Mouse (Mus musculus): ENCODE results near the gene Ing2. TPM values are rescaled to one million over a fixed set of nuclear protein-coding genes. Genes with fewer than 3 reads are reported as not detected.

The Ing2 gene
- total and polyA plus RNA-seq, 2 experiments from 2014 or later: 10.0 to 10.5 TPM

GRCm38 (mm10) chr8:47708106-47708505, 32.8 kb upstream of the Ing2 start:
- WGBS: 77% methylated on average over 5 of the region's 5 CpGs
- ATAC-seq (ENCODE audit: low FRiP score) (no peak), DNase-seq (ENCODE audit: low spot score) (no peak)
- no peaks in the 10 kb centered on the region for H3K27me3 ChIP-seq (ENCODE audit: insufficient read depth, low read length)
- H3K9ac ChIP-seq (replicated peaks; ENCODE audit: low read length, poor library complexity, severe bottlenecking): no peak overlapping the region
- H3K4me3 ChIP-seq (ENCODE audit: low read depth, low read length): no peak overlapping the region
- no peak overlapping the region for H3K4me2 ChIP-seq (ENCODE audit: low read depth, low read length, poor library complexity, severe bottlenecking)
- peaks cover 19% of the 10 kb centered on the region for H3K36me3 ChIP-seq (ENCODE audit: insufficient read depth, low read length)
- no peak for TF ChIP-seq CTCF (IDR thresholded peaks at IDR 0.05)
- H3K4me1 ChIP-seq (ENCODE audit: insufficient read depth, low read length): no peaks in the 10 kb centered on the region
- no peak overlapping the region for H3K27ac ChIP-seq (ENCODE audit: low read depth, low read length)
- H3K9me3 ChIP-seq (ENCODE audit: low read length): no peaks in the 10 kb centered on the region

- H3K27ac ChIP-seq (ENCODE audit: low read depth, low read length): no peak overlapping the region
- no peaks in the 10 kb centered on the region for H3K27me3 ChIP-seq (ENCODE audit: insufficient read depth, low read length)
- H3K9ac ChIP-seq (replicated peaks; ENCODE audit: low read length, poor library complexity, severe bottlenecking): no peak overlapping the region
- WGBS: 96% methylated on average over 8 of the region's 8 CpGs
- TF ChIP-seq CTCF (IDR thresholded peaks at IDR 0.05): no peak
- ATAC-seq (ENCODE audit: low FRiP score) (no peak), DNase-seq (ENCODE audit: low spot score) (no peak)
- H3K4me1 ChIP-seq (ENCODE audit: insufficient read depth, low read length): no peaks in the 10 kb centered on the region
- peaks cover 16% of the 10 kb centered on the region for H3K36me3 ChIP-seq (ENCODE audit: insufficient read depth, low read length)
- H3K9me3 ChIP-seq (ENCODE audit: low read length): no peaks in the 10 kb centered on the region
- no peak overlapping the region for H3K4me3 ChIP-seq (ENCODE audit: low read depth, low read length)
- H3K4me2 ChIP-seq (ENCODE audit: low read depth, low read length, poor library complexity, severe bottlenecking): no peak overlapping the region
Observed at GRCm38 (mm10) chr8:47706746-47707145, 31.4 kb upstream of the Ing2 start.

GRCm38 (mm10) chr8:47702333-47702732, 27.0 kb upstream of the Ing2 start:
- Histone ChIP-seq H3K27me3 (ENCODE audit: insufficient read depth, low read length) (no peaks in the 10 kb centered on the region), H3K9ac (replicated peaks; ENCODE audit: low read length, poor library complexity, severe bottlenecking) (no peak overlapping the region), H3K36me3 (ENCODE audit: insufficient read depth, low read length) (no peaks in the 10 kb centered on the region), H3K4me1 (ENCODE audit: insufficient read depth, low read length) (no peaks in the 10 kb centered on the region), H3K9me3 (ENCODE audit: low read length) (no peaks in the 10 kb centered on the region), H3K4me2 (ENCODE audit: low read depth, low read length, poor library complexity, severe bottlenecking) (no peak overlapping the region), H3K4me3 (ENCODE audit: low read depth, low read length) (no peak overlapping the region), H3K27ac (ENCODE audit: low read depth, low read length) (no peak overlapping the region)
- TF ChIP-seq CTCF (IDR thresholded peaks at IDR 0.05): no peak
- 31% methylated on average over 1 of the region's 1 CpGs for WGBS
- no peak for DNase-seq (ENCODE audit: low spot score)
- no peak for ATAC-seq (ENCODE audit: low FRiP score)

- DNase-seq (ENCODE audit: low spot score) (no peak), ATAC-seq (ENCODE audit: low FRiP score) (no peak)
- Histone ChIP-seq H3K36me3 (ENCODE audit: insufficient read depth, low read length) (no peaks in the 10 kb centered on the region), H3K4me1 (ENCODE audit: insufficient read depth, low read length) (no peaks in the 10 kb centered on the region), H3K9me3 (ENCODE audit: low read length) (no peaks in the 10 kb centered on the region), H3K9ac (replicated peaks; ENCODE audit: low read length, poor library complexity, severe bottlenecking) (no peak overlapping the region), H3K4me3 (ENCODE audit: low read depth, low read length) (no peak overlapping the region), H3K27ac (ENCODE audit: low read depth, low read length) (no peak overlapping the region), H3K27me3 (ENCODE audit: insufficient read depth, low read length) (no peaks in the 10 kb centered on the region), H3K4me2 (ENCODE audit: low read depth, low read length, poor library complexity, severe bottlenecking) (no peak overlapping the region)
- no peak for TF ChIP-seq CTCF (IDR thresholded peaks at IDR 0.05)
- 69% methylated on average over 1 of the region's 1 CpGs for WGBS
Observed at GRCm38 (mm10) chr8:47697696-47698095, 22.3 kb upstream of the Ing2 start.

GRCm38 (mm10) chr8:47695431-47696105, 20.2 kb upstream of the Ing2 start:
- Histone ChIP-seq H3K27ac (ENCODE audit: low read depth, low read length) (no peak overlapping the region), H3K4me3 (ENCODE audit: low read depth, low read length) (no peak overlapping the region), H3K27me3 (ENCODE audit: insufficient read depth, low read length) (peaks cover 2% of the 10 kb centered on the region; the same call in 1 of the 2 replicates), H3K9ac (replicated peaks; ENCODE audit: low read length, poor library complexity, severe bottlenecking) (no peak overlapping the region), H3K4me2 (ENCODE audit: low read depth, low read length, poor library complexity, severe bottlenecking) (no peak overlapping the region), H3K4me1 (ENCODE audit: insufficient read depth, low read length) (no peaks in the 10 kb centered on the region), H3K9me3 (ENCODE audit: low read length) (no peaks in the 10 kb centered on the region), H3K36me3 (ENCODE audit: insufficient read depth, low read length) (no peaks in the 10 kb centered on the region)
- DNase-seq (ENCODE audit: low spot score) (no peak), ATAC-seq (ENCODE audit: low FRiP score) (no peak)
- WGBS: 80% methylated on average over 5 of the region's 5 CpGs
- TF ChIP-seq CTCF (IDR thresholded peaks at IDR 0.05): no peak

- no peak overlapping the region for H3K4me3 ChIP-seq (ENCODE audit: low read depth, low read length)
- no peak overlapping the region for H3K9ac ChIP-seq (replicated peaks; ENCODE audit: low read length, poor library complexity, severe bottlenecking)
- H3K4me2 ChIP-seq (ENCODE audit: low read depth, low read length, poor library complexity, severe bottlenecking): no peak overlapping the region
- no peak overlapping the region for H3K27ac ChIP-seq (ENCODE audit: low read depth, low read length)
- no peaks in the 10 kb centered on the region for H3K36me3 ChIP-seq (ENCODE audit: insufficient read depth, low read length)
- WGBS: 8% methylated on average over 2 of the region's 2 CpGs
- H3K9me3 ChIP-seq (ENCODE audit: low read length): no peaks in the 10 kb centered on the region
- peak; percentile 87 for DNase-seq (ENCODE audit: low spot score)
- ATAC-seq (ENCODE audit: low FRiP score): no peak
- H3K27me3 ChIP-seq (ENCODE audit: insufficient read depth, low read length): peaks cover 3% of the 10 kb centered on the region; the same call in 1 of the 2 replicates
- TF ChIP-seq CTCF (IDR thresholded peaks at IDR 0.05): peak; percentile 92
- no peaks in the 10 kb centered on the region for H3K4me1 ChIP-seq (ENCODE audit: insufficient read depth, low read length)
Observed at GRCm38 (mm10) chr8:47693119-47693518, 17.8 kb upstream of the Ing2 start.

All from midbrain, postnatal 0 days (tissue).